Mouse (Mus musculus) cerebellum, adult 2 months (tissue): ENCODE measurements at regions not wholly inside any gene's neighbourhood (a gene's known extent, or its start where the extent isn't known, plus 50 kb on each side); places are given as distances from the start of the nearest gene placed in this dataset.

Experiments
- DNase-seq, 2 experiments: peaks; one replicate each; pipeline ENCODE4 v3.0.0; 2021
- H3K27ac ChIP-seq: fragments of 200-500 bp; 2 replicates; pipeline ENCODE4 v1.5.1; 2012; ENCODE audit warnings: low read length, control low read depth, inconsistent platforms; ENCODE audit not compliant: insufficient read depth
- H3K27me3 ChIP-seq: fragments of 200-500 bp; 2 replicates; pipeline ENCODE4 v1.6.1; 2012; ENCODE audit warnings: inconsistent platforms, mild to moderate bottlenecking, low read length, moderate library complexity; ENCODE audit not compliant: control insufficient read depth, insufficient read depth
- H3K4me1 ChIP-seq: fragments of 200-500 bp; 2 replicates; pipeline ENCODE4 v1.6.1; 2011; ENCODE audit warnings: low read length; ENCODE audit not compliant: control insufficient read depth, insufficient read depth
- H3K4me3 ChIP-seq: fragments of 200-500 bp; replicated peaks from 2 replicates; pipeline ENCODE3; 2011; ENCODE audit warnings: mild to moderate bottlenecking, low read depth, low read length, control low read depth; ENCODE audit not compliant: insufficient read depth
- CTCF ChIP-seq: fragments of 200-500 bp; IDR thresholded peaks from 2 replicates; pipeline ENCODE4 v1.5.1; 2011; ENCODE audit warnings: low read depth, mild to moderate bottlenecking, control low read depth, low read length, moderate library complexity, borderline replicate concordance; ENCODE audit not compliant: insufficient read depth
- POLR2A ChIP-seq: fragments of 200-500 bp; IDR thresholded peaks from 2 replicates; pipeline ENCODE4 v1.6.1; 2011; ENCODE audit warnings: low read length, control low read depth, borderline replicate concordance; ENCODE audit not compliant: insufficient read depth
- WGBS: fragments of 180-500 bp; shearing (Covaris S2); methylation state at CpG from one replicate; pipeline ENCODE4 v1.1.7; 2018; 5-methylcytosine and 5-hydroxymethylcytosine counted together

DNA sequence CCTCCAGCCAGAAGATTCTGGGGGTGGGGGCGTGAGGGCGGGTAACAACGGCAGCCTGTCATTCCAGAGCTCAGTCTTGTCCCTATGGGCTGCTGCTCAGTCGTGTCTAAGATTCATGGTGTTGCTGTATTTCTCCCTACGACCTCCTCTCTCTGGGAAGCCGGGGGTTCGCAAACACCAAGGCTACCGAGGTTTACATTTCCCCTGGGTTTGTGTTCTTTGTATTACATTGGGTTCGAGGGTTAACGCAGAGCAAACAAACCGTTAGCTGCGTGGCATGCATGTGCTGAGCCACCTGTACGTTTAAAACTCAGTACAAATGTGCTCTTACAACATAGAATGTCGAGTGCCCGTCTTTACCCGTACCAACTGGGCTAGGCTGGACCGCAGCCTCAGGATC lies 166.0 kb upstream of the Stt3b start:
- TF ChIP-seq POLR2A, result no peak
- no peak for TF ChIP-seq CTCF
- H3K4me3 ChIP-seq, result no peak overlapping the region
- no peak for DNase-seq
- WGBS, result 86% methylated on average over 17 of the region's 17 CpGs
- no peaks in the 10 kb centered on the region for H3K4me1 ChIP-seq
- no peak overlapping the region for H3K27ac ChIP-seq
- no peaks in the 10 kb centered on the region for H3K27me3 ChIP-seq

DNA sequence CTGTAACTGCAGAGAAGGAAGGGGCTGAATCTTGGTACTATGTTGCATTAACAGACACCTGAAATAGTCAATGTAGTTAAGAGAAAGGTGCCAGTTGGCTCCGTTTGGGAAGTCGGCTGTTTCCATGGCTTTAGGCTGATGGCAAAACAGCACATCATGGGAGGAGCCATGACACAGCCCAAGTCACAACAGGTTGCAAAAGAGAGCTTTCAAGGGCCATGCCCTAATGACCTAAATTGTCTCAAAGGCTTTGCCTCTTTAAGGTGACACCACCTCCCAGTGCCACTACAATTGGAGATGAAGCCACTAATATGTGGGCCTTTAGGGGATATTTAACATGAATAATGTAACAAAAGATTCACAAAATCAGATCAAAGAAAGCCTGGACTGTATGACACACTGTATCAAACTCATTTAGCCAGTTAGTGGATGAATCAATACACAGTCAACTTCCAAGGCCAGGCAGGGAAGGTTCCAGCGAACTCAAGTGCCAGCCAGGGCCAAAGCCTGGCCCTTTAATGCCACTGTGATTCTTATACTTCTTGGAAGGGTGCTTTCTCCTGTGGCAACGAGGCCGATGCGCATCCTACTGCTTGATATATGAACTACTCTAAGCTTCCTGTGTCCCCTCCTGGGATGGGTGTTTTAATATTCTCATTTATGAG lies 167.5 kb upstream of the Stt3b start:
- Histone ChIP-seq H3K27me3 (no peaks in the 10 kb centered on the region), H3K27ac (no peak overlapping the region), H3K4me3 (no peak overlapping the region), H3K4me1 (no peaks in the 10 kb centered on the region)
- no peak for TF ChIP-seq CTCF
- no peak for TF ChIP-seq POLR2A
- no peak for DNase-seq
- 84% methylated on average over 6 of the region's 6 CpGs for WGBS

GRCm38 (mm10) chr9:115478946-115479345 lies 168.7 kb upstream of the Stt3b start:
- Histone ChIP-seq H3K27ac (no peak overlapping the region), H3K4me1 (no peaks in the 10 kb centered on the region), H3K27me3 (no peaks in the 10 kb centered on the region), H3K4me3 (no peak overlapping the region)
- 63% methylated on average over 3 of the region's 3 CpGs for WGBS
- TF ChIP-seq POLR2A, result no peak
- no peak for TF ChIP-seq CTCF
- no peak for DNase-seq

GRCm38 (mm10) chr9:115481176-115481575 lies 171.0 kb upstream of the Stt3b start:
- 40% methylated on average over 5 of the region's 5 CpGs for WGBS
- no peak for DNase-seq
- no peak overlapping the region for H3K27ac ChIP-seq
- no peaks in the 10 kb centered on the region for H3K27me3 ChIP-seq
- H3K4me3 ChIP-seq, result no peak overlapping the region
- no peaks in the 10 kb centered on the region for H3K4me1 ChIP-seq
- no peak for TF ChIP-seq POLR2A
- no peak for TF ChIP-seq CTCF

DNA sequence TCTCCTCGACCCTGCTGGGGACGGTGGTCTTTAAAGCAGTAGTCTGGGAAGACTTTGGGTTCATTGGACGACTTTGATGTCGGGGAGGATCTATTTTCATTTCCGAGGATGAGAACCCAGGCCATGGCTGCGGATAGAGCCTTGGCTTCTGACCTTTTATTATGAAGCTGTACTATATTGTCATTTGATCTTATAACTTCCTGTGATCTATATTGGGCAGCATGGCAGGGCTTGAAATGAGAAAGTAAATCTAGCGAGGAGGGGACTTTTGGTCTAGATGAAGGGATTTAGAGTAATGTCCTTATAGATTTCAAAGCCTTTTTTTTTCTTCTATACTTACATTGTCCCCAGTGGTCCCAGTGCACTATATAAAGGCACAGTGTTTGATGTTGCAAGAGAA lies 172.8 kb upstream of the Stt3b start:
- H3K27me3 ChIP-seq, result no peaks in the 10 kb centered on the region
- no peak overlapping the region for H3K4me3 ChIP-seq
- H3K27ac ChIP-seq, result no peak overlapping the region
- TF ChIP-seq CTCF (no peak), POLR2A (no peak)
- no peaks in the 10 kb centered on the region for H3K4me1 ChIP-seq
- WGBS, result 84% methylated on average over 7 of the region's 7 CpGs
- no peak for DNase-seq

- H3K27ac ChIP-seq, result no peak overlapping the region
- no peak for DNase-seq
- no peak overlapping the region for H3K4me3 ChIP-seq
- H3K4me1 ChIP-seq, result no peaks in the 10 kb centered on the region
- WGBS, result 47% methylated on average over 2 of the region's 2 CpGs
- no peaks in the 10 kb centered on the region for H3K27me3 ChIP-seq
- TF ChIP-seq POLR2A (no peak), CTCF (no peak)
Measured at GRCm38 (mm10) chr9:115483721-115484120, 173.5 kb upstream of the Stt3b start.

- WGBS, result 100% methylated on average over 1 of the region's 1 CpGs
- Histone ChIP-seq H3K4me1 (no peaks in the 10 kb centered on the region), H3K27ac (no peak overlapping the region), H3K4me3 (no peak overlapping the region), H3K27me3 (no peaks in the 10 kb centered on the region)
- DNase-seq, result no peak
- TF ChIP-seq CTCF (no peak), POLR2A (no peak)
Measured at GRCm38 (mm10) chr9:115484408-115484807, 174.2 kb upstream of the Stt3b start.

- no peaks in the 10 kb centered on the region for H3K4me1 ChIP-seq
- no peak overlapping the region for H3K27ac ChIP-seq
- no peak overlapping the region for H3K4me3 ChIP-seq
- WGBS, result 92% methylated on average over 4 of the region's 4 CpGs
- TF ChIP-seq POLR2A (no peak), CTCF (no peak)
- no peaks in the 10 kb centered on the region for H3K27me3 ChIP-seq
- no peak for DNase-seq
Measured at GRCm38 (mm10) chr9:115485219-115485618, 175.0 kb upstream of the Stt3b start.
